Mouse (Mus musculus): ENCODE data around the gene Gmpr2. TPM values are rescaled to one million over a fixed set of nuclear protein-coding genes. Genes with fewer than 3 reads are reported as not detected.

The Gmpr2 gene
- 60.0 and 65.9 TPM in 2 replicates for polyA plus RNA-seq (2016; fragmentation: Nextera tagmentation; extraction: Ambion mirVana)

DNA sequence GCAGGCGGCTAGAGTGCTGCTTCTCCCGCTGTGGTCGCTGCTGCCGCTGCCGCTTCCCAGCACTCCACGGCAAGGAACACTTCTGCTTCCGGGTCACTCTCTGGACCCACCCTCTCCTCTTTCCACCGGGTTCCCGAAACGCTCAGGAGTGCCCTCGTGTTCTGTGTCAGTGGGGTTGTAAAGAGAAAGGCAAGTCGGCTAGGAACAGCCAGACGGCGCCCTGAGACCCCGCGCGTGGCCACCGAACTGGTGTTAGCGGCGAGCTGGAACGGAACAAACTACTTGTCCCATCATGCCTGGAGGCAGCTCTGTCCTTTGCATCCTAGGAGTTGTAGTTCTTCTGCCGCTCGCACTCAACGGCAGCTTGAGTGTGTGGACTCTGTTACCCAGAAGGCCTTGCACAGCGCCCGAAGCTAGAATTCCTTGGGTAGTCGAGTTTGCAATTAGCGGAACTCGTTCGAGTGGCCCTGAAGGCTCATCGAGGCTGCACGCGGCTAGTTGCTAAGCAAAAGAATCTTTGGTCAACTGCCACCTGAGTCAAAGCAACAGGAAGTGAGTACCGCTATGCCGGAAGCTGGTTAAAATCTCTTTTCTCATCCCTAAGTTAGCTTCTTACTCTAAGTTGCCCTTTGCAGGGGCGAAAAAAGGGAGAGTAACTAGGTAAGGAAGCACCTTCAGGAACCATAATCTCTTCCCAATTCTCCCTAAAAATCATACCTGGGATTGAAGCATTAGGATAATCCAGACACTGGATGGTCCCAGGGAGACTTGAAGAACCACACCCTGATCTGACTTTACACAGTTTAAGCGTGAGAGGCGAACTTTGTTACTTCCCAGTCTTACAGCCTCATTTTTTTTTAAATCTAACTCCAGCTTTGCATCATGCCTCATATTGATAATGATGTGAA is at the start of gene Gmpr2, which contains the start of gene Nedd8:
Gene Gmpr2 (plus strand): TSS at position 109 of the 908 bp plus-strand sequence.
Gene Nedd8 (minus strand): TSS at position 292 of the 908 bp plus-strand sequence.
- peak within 1 kb of the TSS; percentile 74 for H3K4me3 ChIP-seq
- H3K27me3 ChIP-seq (ENCODE audit: insufficient read depth, poor library complexity, severe bottlenecking), result no peaks in the 10 kb centered on the region
- peak; percentile 92 for DNase-seq (ENCODE audit: low spot score)
- H3K27ac ChIP-seq, result peak within 1 kb of the TSS; percentile 96
- WGBS, result 1% methylated on average over 38 of the region's 38 CpGs
- no peaks in the 10 kb centered on the region for H3K9me3 ChIP-seq
- H3K36me3 ChIP-seq, result peaks cover 38% of the 10 kb centered on the region
- peaks cover 21% of the 10 kb centered on the region for H3K4me1 ChIP-seq (replicated peaks)

GRCm38 (mm10) chr14:55628077-55628827 is 43.5 kb upstream of the Gmpr2 start:
- 95% methylated on average over 27 of the region's 27 CpGs for WGBS
- H3K4me1 ChIP-seq (replicated peaks), result no peaks in the 10 kb centered on the region
- no peak for DNase-seq (ENCODE audit: low spot score)
- no peaks in the 10 kb centered on the region for H3K9me3 ChIP-seq
- no peak overlapping the region for H3K4me3 ChIP-seq
- H3K36me3 ChIP-seq, result peaks cover 97% of the 10 kb centered on the region
- no peak overlapping the region for H3K27ac ChIP-seq
- H3K27me3 ChIP-seq (ENCODE audit: insufficient read depth, poor library complexity, severe bottlenecking), result no peaks in the 10 kb centered on the region

- Histone ChIP-seq H3K27ac (no peak overlapping the region), H3K27me3 (ENCODE audit: insufficient read depth, poor library complexity, severe bottlenecking) (no peaks in the 10 kb centered on the region), H3K4me1 (replicated peaks) (0 out of 2 replicates have a peak, but pooled peaks cover 3% of the 10 kb centered on the region), H3K4me3 (no peak overlapping the region), H3K9me3 (no peaks in the 10 kb centered on the region), H3K36me3 (peaks cover 100% of the 10 kb centered on the region)
- WGBS, result 61% methylated on average over 5 of the region's 5 CpGs
- peak; percentile 20 for DNase-seq (ENCODE audit: low spot score)
Measured at GRCm38 (mm10) chr14:55629312-55629711, 42.4 kb upstream of the Gmpr2 start.

DNA sequence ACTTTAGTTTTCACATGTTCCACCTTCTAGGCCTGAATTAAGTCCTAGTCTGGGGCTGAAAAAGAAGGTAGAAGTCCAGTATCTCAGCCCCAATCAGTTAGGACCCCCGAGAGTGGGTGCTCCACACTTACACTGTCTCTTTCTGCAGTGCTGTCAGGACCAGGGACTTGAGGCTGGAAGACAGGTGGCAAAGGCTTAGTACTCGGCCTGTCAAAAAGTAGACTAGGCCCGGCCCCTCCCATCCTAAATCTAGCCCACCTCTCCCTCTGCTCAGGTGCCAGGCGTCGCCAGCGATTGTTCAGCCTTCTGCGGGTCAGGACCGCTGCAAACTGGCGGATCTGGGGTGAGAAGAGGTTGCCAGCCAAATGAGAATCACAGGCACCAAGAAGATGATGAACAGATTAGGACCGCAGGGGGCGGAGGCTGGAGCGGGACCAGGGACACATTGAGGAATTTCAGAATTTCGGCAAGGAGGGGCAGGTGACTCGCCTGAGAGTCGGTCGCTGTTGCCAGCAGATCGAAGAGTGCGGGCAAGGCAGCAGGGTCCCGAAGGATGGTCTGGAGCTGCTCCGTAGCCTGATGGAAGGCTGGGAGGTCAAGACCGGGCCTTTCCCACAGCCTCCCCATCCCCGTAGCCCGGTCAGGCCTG is 36.7 kb upstream of the Gmpr2 start:
- peaks cover 23% of the 10 kb centered on the region for H3K4me1 ChIP-seq (replicated peaks)
- DNase-seq (ENCODE audit: low spot score), result no peak
- peak overlapping the region; percentile 69 for H3K4me3 ChIP-seq
- peak overlapping the region; percentile 84 for H3K27ac ChIP-seq
- no peaks in the 10 kb centered on the region for H3K27me3 ChIP-seq (ENCODE audit: insufficient read depth, poor library complexity, severe bottlenecking)
- no peaks in the 10 kb centered on the region for H3K9me3 ChIP-seq
- H3K36me3 ChIP-seq, result peaks cover 84% of the 10 kb centered on the region
- WGBS, result 4% methylated on average over 23 of the region's 23 CpGs

- Histone ChIP-seq H3K9me3 (no peaks in the 10 kb centered on the region), H3K4me1 (replicated peaks) (peaks cover 23% of the 10 kb centered on the region), H3K27ac (peak within 1 kb of the TSS; percentile 84), H3K4me3 (peak within 1 kb of the TSS; percentile 69), H3K27me3 (ENCODE audit: insufficient read depth, poor library complexity, severe bottlenecking) (no peaks in the 10 kb centered on the region), H3K36me3 (peaks cover 84% of the 10 kb centered on the region)
- 3% methylated on average over 33 of the region's 33 CpGs for WGBS
- peak; percentile 91 for DNase-seq (ENCODE audit: low spot score)
Measured at GRCm38 (mm10) chr14:55635523-55636007, 36.2 kb upstream of the Gmpr2 start, which contains the start of gene Ipo4. Ipo4 (minus strand) TSS chr14:55635957.

GRCm38 (mm10) chr14:55637795-55638194 is 33.9 kb upstream of the Gmpr2 start, which contains the start of gene Gm49378:
Gm49378 (minus strand) TSS chr14:55637895.
- no peak for DNase-seq (ENCODE audit: low spot score)
- H3K4me3 ChIP-seq, result no peak within 1 kb of the TSS
- no peak within 1 kb of the TSS for H3K27ac ChIP-seq
- no peaks in the 10 kb centered on the region for H3K9me3 ChIP-seq
- H3K36me3 ChIP-seq, result peaks cover 75% of the 10 kb centered on the region
- peaks cover 32% of the 10 kb centered on the region for H3K4me1 ChIP-seq (replicated peaks)
- no peaks in the 10 kb centered on the region for H3K27me3 ChIP-seq (ENCODE audit: insufficient read depth, poor library complexity, severe bottlenecking)
- WGBS, result 95% methylated on average over 9 of the region's 9 CpGs

- H3K27me3 ChIP-seq (ENCODE audit: insufficient read depth, poor library complexity, severe bottlenecking), result no peaks in the 10 kb centered on the region
- H3K4me3 ChIP-seq, result no peak overlapping the region
- peaks cover 29% of the 10 kb centered on the region for H3K4me1 ChIP-seq (replicated peaks)
- 96% methylated on average over 14 of the region's 14 CpGs for WGBS
- no peaks in the 10 kb centered on the region for H3K9me3 ChIP-seq
- H3K36me3 ChIP-seq, result peaks cover 61% of the 10 kb centered on the region
- no peak overlapping the region for H3K27ac ChIP-seq
- DNase-seq (ENCODE audit: low spot score), result no peak
Measured at GRCm38 (mm10) chr14:55640816-55641215, 30.9 kb upstream of the Gmpr2 start.

DNA sequence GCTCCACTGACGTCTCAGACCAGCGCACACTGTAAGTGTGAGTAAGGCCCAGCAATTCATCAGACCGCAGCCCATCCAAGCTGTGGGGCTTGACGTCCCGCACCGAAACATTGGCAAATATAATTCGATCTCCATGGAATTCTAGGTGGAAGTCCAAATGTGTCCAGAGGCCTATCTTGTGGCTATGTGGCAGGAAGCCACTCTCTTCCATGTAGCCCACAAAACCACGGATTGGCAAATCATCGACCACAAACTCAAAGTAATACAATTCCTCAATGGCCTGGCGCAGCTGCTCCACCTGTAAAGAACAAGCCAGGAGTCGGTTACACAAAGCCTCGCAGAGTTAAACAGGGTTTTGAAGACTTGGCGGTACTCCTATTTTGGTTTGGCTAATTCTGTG is 30.4 kb upstream of the Gmpr2 start:
- 96% methylated on average over 13 of the region's 13 CpGs for WGBS
- Histone ChIP-seq H3K9me3 (no peaks in the 10 kb centered on the region), H3K36me3 (peaks cover 62% of the 10 kb centered on the region), H3K27me3 (ENCODE audit: insufficient read depth, poor library complexity, severe bottlenecking) (no peaks in the 10 kb centered on the region), H3K27ac (no peak overlapping the region), H3K4me3 (no peak overlapping the region), H3K4me1 (replicated peaks) (peaks cover 25% of the 10 kb centered on the region)
- no peak for DNase-seq (ENCODE audit: low spot score)

GRCm38 (mm10) chr14:55642679-55643059 is 29.1 kb upstream of the Gmpr2 start:
- peaks cover 61% of the 10 kb centered on the region for H3K36me3 ChIP-seq

DNA sequence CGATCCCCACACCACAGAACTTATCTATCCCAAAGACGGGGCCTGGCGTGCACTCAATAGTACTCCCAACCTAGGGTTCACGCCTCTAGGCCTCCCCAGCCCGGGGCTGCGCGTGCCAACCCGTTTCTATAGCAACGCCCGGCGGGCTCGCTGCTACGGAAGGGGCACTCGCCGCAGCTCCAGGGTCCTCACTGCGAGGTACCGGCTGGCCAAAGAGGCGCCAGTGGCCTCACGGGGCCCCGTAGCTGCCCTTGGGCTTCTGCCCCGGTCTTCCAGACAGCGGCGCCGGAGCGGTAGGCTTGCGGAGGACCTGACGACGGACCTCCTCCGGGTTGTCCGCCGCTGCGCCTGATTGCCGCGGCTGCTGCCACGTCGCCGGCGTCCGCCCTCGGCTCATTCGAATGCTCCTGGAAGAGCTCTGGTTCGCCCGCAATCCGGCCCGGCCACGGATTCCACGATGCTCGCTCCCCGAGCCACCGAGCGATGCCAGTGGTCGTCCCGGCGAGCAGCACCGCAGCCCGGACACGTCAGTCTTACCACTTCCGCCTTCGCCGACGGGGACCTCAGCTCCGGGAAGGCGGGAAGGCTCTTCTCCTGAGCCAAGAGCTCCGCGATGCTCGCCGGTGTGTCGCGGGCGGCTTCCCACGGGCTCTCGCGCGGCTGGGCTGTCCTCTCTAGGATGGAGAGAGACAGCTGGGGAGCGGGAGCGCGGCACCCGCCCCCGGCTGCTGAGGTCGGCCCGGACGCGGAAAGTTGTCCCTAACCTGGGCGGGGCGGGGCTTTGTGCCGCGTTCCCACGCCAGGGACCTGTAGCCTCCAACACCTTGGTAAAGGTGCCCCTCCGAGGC is 28.5 kb upstream of the Gmpr2 start, which contains the start of gene Tm9sf1:
Gene Tm9sf1 (minus strand): TSS at position 747 of the 848 bp plus-strand sequence.
- H3K27ac ChIP-seq, result peak within 1 kb of the TSS; percentile 99
- H3K4me1 ChIP-seq (replicated peaks), result peaks cover 23% of the 10 kb centered on the region
- H3K36me3 ChIP-seq, result peaks cover 55% of the 10 kb centered on the region
- no peaks in the 10 kb centered on the region for H3K27me3 ChIP-seq (ENCODE audit: insufficient read depth, poor library complexity, severe bottlenecking)
- H3K9me3 ChIP-seq, result no peaks in the 10 kb centered on the region
- WGBS, result under 1% methylated on average over 89 of the region's 89 CpGs
- H3K4me3 ChIP-seq, result peak within 1 kb of the TSS; percentile 87
- DNase-seq (ENCODE audit: low spot score), result peak; percentile 91

More at GRCm38 (mm10) chr14:55642679-55643059, 29.1 kb upstream of the Gmpr2 start:
- Histone ChIP-seq H3K27ac (peak overlapping the region; percentile 99), H3K4me3 (peak overlapping the region; percentile 87), H3K9me3 (no peaks in the 10 kb centered on the region), H3K27me3 (ENCODE audit: insufficient read depth, poor library complexity, severe bottlenecking) (no peaks in the 10 kb centered on the region), H3K4me1 (replicated peaks) (peaks cover 23% of the 10 kb centered on the region)
- DNase-seq (ENCODE audit: low spot score), result no peak
- 19% methylated on average over 8 of the region's 8 CpGs for WGBS

GRCm38 (mm10) chr14:55644261-55644888 is 27.4 kb upstream of the Gmpr2 start:
- Histone ChIP-seq H3K36me3 (peaks cover 45% of the 10 kb centered on the region), H3K27ac (peak overlapping the region; percentile 99), H3K4me1 (replicated peaks) (peaks cover 23% of the 10 kb centered on the region), H3K27me3 (ENCODE audit: insufficient read depth, poor library complexity, severe bottlenecking) (no peaks in the 10 kb centered on the region), H3K4me3 (peak overlapping the region; percentile 87), H3K9me3 (no peaks in the 10 kb centered on the region)
- DNase-seq (ENCODE audit: low spot score), result no peak
- 32% methylated on average over 17 of the region's 17 CpGs for WGBS
